Mouse (Mus musculus): ENCODE data around the gene 0610040J01Rik.

0610040J01Rik gene

DNA sequence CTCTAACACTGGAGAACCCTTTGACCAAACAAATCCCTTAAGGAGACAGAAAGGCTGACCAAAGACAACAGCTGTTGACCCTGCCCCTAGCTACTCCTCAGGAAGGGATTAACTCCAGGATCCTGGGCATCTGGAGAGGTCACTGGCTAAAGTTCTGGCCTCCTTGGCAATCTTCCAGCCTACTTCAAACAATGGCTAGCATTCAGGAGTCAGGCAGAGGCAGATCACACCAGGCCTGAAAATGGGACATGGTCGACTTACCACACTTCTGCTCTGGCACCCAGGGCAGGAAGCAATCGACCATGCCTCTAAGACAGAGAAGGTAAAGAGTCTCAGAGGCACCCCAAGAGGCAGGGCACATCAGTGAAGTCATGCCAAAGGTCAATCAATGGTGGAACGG lies 137.0 kb downstream of the 0610040J01Rik start:
- no peak for DNase-seq (ENCODE audit: extremely low read depth, insufficient read length, low spot score)

All from 3134 (cell line).